Mouse (Mus musculus): ENCODE results near the gene Tmem236. TPM values are rescaled to one million over a fixed set of nuclear protein-coding genes. Genes with fewer than 3 reads are reported as not detected.

The Tmem236 gene
- total and polyA plus RNA-seq, 3 experiments, result 0.05 TPM; not detected in 2

DNA sequence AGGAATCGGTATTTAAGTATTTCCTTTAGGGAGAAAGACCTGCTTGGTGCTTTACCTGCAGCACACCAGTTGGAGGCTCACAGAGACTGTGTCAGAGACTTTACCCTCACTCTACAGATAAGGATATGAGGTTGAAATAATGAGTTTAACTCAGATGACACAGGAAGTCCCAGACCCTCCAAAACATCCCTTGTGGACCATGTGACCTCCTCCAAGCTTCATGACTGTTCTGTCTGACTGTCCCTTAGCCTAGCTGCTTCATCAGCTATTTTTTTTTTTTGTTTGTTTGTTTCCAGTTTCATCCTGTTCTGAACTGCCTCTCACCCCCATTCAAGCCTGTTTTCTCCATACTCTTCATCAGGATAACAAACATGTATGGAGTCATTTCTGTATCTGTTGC lies 58.6 kb downstream of the Tmem236 start:
- in situ Hi-C loops (cut with MboI; ENCODE audit: low pct_ligation_motif_present, low pct_unique_long_range_greater_than_20kb, low sequenced_read_pairs), result no loop called here
- H3K4me3 ChIP-seq (replicated peaks in 1 of 3; ENCODE audit: low read depth in 2 of 3, low read length in 2 of 3, poor library complexity in 1 of 3), result no peak overlapping the region
- H3K9me3 ChIP-seq (replicated peaks; ENCODE audit: low read length), result no peaks in the 10 kb centered on the region
- no peak overlapping the region for H3K27ac ChIP-seq (ENCODE audit: insufficient read depth, low read depth)
- no peaks in the 10 kb centered on the region for H3K79me2 ChIP-seq (replicated peaks; ENCODE audit: control insufficient read depth, extremely low read depth, insufficient read depth, poor library complexity, severe bottlenecking)
- H3K4me1 ChIP-seq (ENCODE audit: control insufficient read depth in 1 of 2, insufficient read depth in 2 of 2), result peaks cover 0 to 39% of the 10 kb centered on the region in 2 experiments; a peak in 2 of 4 replicates
- H3K4me2 ChIP-seq (ENCODE audit: insufficient read depth, low read depth, poor library complexity, severe bottlenecking), result 0 out of 2 replicates have a peak overlapping the region, but pooled peaks have one; percentile 26
- dilution Hi-C loops (cut with MboI; ENCODE audit: extremely low pct_ligation_motif_present, extremely low pct_unique_long_range_greater_than_20kb, low sequenced_read_pairs), result no loop called here
- H3K27me3 ChIP-seq (replicated peaks), result no peaks in the 10 kb centered on the region
- TF ChIP-seq RCOR1 (conservative IDR thresholded peaks at IDR 0.05; ENCODE audit: low read depth, low read length) (no peak), CTCF (conservative IDR thresholded peaks at IDR 0.05 in 1 of 2, IDR thresholded peaks at IDR 0.05 in 1 of 2; ENCODE audit: low read depth in 2 of 2, low read length in 2 of 2) (peak in 1 of 2 experiments; percentile 27; a peak in 1 of 4 replicates)
- H3K36me3 ChIP-seq (replicated peaks in 1 of 2; ENCODE audit: control insufficient read depth in 1 of 2, insufficient read depth in 1 of 2, low read length in 1 of 2), result no peaks in the 10 kb centered on the region
- no peak overlapping the region for H3K9ac ChIP-seq (ENCODE audit: insufficient read depth, low read depth)
- no peak for DNase-seq (ENCODE audit: extremely low read depth)

DNA sequence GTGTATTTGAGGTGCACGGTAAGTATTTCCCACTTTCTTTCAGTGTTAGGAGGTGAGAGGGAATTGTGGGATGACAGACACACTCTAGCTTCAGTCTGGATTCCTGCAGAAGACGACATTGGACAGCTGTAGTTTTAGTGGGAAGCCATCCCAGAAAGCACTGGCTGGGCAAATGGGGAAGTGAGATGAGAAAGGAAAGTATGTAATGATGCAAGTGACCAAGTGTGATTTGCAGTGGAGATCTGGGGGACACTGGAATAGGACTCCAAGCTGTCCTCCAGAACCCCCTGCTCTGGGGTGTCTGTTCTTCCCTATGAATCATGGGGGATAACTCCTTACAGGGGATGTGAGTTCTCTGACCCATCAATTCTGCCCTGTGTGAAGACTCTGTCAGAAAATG lies 59.7 kb downstream of the Tmem236 start:
- Histone ChIP-seq H3K9me3 (replicated peaks; ENCODE audit: low read length) (no peaks in the 10 kb centered on the region), H3K4me3 (replicated peaks in 1 of 3; ENCODE audit: low read depth in 2 of 3, low read length in 2 of 3, poor library complexity in 1 of 3) (no peak overlapping the region), H3K79me2 (replicated peaks; ENCODE audit: control insufficient read depth, extremely low read depth, insufficient read depth, poor library complexity, severe bottlenecking) (no peaks in the 10 kb centered on the region), H3K4me1 (ENCODE audit: control insufficient read depth in 1 of 2, insufficient read depth in 2 of 2) (peaks cover 0 to 38% of the 10 kb centered on the region in 2 experiments; a peak in 2 of 4 replicates), H3K27me3 (replicated peaks) (no peaks in the 10 kb centered on the region), H3K36me3 (replicated peaks in 1 of 2; ENCODE audit: control insufficient read depth in 1 of 2, insufficient read depth in 1 of 2, low read length in 1 of 2) (no peaks in the 10 kb centered on the region), H3K4me2 (ENCODE audit: insufficient read depth, low read depth, poor library complexity, severe bottlenecking) (no peak overlapping the region), H3K9ac (ENCODE audit: insufficient read depth, low read depth) (no peak overlapping the region), H3K27ac (ENCODE audit: insufficient read depth, low read depth) (no peak overlapping the region)
- in situ Hi-C loops (cut with MboI; ENCODE audit: low pct_ligation_motif_present, low pct_unique_long_range_greater_than_20kb, low sequenced_read_pairs) (no loop called here), dilution Hi-C loops (cut with MboI; ENCODE audit: extremely low pct_ligation_motif_present, extremely low pct_unique_long_range_greater_than_20kb, low sequenced_read_pairs) (no loop called here)
- TF ChIP-seq ELF1 (IDR thresholded peaks at IDR 0.05; ENCODE audit: low read depth, low read length) (no peak), MAFK (IDR thresholded peaks at IDR 0.05; ENCODE audit: insufficient replicate concordance, low read length) (no peak), CTCF (conservative IDR thresholded peaks at IDR 0.05 in 1 of 2, IDR thresholded peaks at IDR 0.05 in 1 of 2; ENCODE audit: low read depth in 2 of 2, low read length in 2 of 2) (no peak), MXI1 (IDR thresholded peaks at IDR 0.05; ENCODE audit: low read depth, low read length) (no peak), NELFE (IDR thresholded peaks at IDR 0.05; ENCODE audit: low read depth, low read length) (no peak), PAX5 (IDR thresholded peaks at IDR 0.05; ENCODE audit: low read length) (no peak), USF2 (conservative IDR thresholded peaks at IDR 0.05; ENCODE audit: low read depth, low read length) (no peak), SIN3A (IDR thresholded peaks at IDR 0.05; ENCODE audit: low read length) (no peak), RCOR1 (conservative IDR thresholded peaks at IDR 0.05; ENCODE audit: low read depth, low read length) (no peak), IRF4 (IDR thresholded peaks at IDR 0.05; ENCODE audit: low read depth, low read length) (no peak), ETS1 (conservative IDR thresholded peaks at IDR 0.05; ENCODE audit: low read depth, low read length) (no peak)
- no peak for DNase-seq (ENCODE audit: extremely low read depth)

DNA sequence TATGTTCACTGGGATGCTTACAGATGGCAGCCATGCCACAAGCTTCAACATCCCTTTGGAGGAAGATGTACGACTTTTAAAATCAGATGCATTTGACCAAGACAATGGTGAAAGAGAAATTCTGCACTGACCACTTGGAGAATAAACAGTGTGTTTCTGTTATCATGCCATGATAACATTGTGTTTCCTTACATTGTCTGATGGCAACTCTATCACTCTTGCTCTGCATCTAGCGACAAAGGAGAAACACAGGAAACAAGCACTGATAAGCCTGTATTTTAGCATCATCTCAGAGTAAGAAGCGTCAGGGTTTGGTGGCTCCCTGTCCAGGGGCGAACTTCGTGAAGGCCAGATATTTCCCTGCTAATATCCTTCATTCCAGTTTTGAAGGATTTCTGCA lies 61.0 kb downstream of the Tmem236 start:
- Histone ChIP-seq H3K4me1 (ENCODE audit: control insufficient read depth in 1 of 2, insufficient read depth in 2 of 2) (peaks cover 0 to 26% of the 10 kb centered on the region in 2 experiments; a peak in 2 of 4 replicates), H3K4me3 (replicated peaks in 1 of 3; ENCODE audit: low read depth in 2 of 3, low read length in 2 of 3, poor library complexity in 1 of 3) (no peak overlapping the region), H3K27me3 (replicated peaks) (no peaks in the 10 kb centered on the region), H3K27ac (ENCODE audit: insufficient read depth, low read depth) (no peak overlapping the region), H3K9ac (ENCODE audit: insufficient read depth, low read depth) (no peak overlapping the region), H3K36me3 (replicated peaks in 1 of 2; ENCODE audit: control insufficient read depth in 1 of 2, insufficient read depth in 1 of 2, low read length in 1 of 2) (no peaks in the 10 kb centered on the region), H3K4me2 (ENCODE audit: insufficient read depth, low read depth, poor library complexity, severe bottlenecking) (no peak overlapping the region), H3K9me3 (replicated peaks; ENCODE audit: low read length) (no peaks in the 10 kb centered on the region), H3K79me2 (replicated peaks; ENCODE audit: control insufficient read depth, extremely low read depth, insufficient read depth, poor library complexity, severe bottlenecking) (no peaks in the 10 kb centered on the region)
- DNase-seq (ENCODE audit: extremely low read depth), result no peak
- dilution Hi-C loops (cut with MboI; ENCODE audit: extremely low pct_ligation_motif_present, extremely low pct_unique_long_range_greater_than_20kb, low sequenced_read_pairs), result no loop called here
- TF ChIP-seq ETS1 (conservative IDR thresholded peaks at IDR 0.05; ENCODE audit: low read depth, low read length), result no peak
- in situ Hi-C loops (cut with MboI; ENCODE audit: low pct_ligation_motif_present, low pct_unique_long_range_greater_than_20kb, low sequenced_read_pairs), result no loop called here
